Mouse (Mus musculus) ovary, postnatal 10 days (tissue): ENCODE data around the gene Trappc3l.
A peak's percentile ranks its signal among the peaks of the same experiment; 100 is the strongest.

Experiments
- DNase-seq: peaks from one replicate; pipeline ENCODE4 v3.0.0; 2022; ENCODE audit warnings: low spot score

Gene Trappc3l

DNA sequence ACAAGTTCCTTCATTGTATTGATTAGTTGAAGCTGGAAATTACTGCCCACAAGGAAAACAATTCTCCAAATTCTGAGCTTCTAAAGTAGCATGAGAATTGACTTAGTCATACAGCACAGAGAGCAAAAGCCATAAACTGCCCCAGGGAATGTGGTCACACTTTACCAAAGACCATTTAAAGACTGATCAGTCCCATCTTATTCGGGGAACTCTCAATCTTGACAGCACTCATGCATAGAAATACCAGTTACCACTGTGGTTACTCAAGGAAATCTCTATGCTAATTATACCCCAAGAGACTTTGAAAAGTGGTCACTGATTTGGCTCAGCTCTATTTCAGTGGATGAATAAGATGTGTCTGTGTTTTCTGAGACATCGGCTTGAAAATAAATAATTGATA is 57.8 kb downstream of the Trappc3l start:
- no peak for DNase-seq

- no peak for DNase-seq
Measured at GRCm38 (mm10) chr10:34095964-34096363, 58.6 kb downstream of the Trappc3l start.

- no peak for DNase-seq
Measured at GRCm38 (mm10) chr10:34096418-34096883, 59.1 kb downstream of the Trappc3l start, which contains the start of gene Calhm5. Gene Calhm5, minus strand, starts transcription at chr10:34096519.

- no peak for DNase-seq
Measured at GRCm38 (mm10) chr10:34110863-34111465, 73.6 kb downstream of the Trappc3l start.

DNA sequence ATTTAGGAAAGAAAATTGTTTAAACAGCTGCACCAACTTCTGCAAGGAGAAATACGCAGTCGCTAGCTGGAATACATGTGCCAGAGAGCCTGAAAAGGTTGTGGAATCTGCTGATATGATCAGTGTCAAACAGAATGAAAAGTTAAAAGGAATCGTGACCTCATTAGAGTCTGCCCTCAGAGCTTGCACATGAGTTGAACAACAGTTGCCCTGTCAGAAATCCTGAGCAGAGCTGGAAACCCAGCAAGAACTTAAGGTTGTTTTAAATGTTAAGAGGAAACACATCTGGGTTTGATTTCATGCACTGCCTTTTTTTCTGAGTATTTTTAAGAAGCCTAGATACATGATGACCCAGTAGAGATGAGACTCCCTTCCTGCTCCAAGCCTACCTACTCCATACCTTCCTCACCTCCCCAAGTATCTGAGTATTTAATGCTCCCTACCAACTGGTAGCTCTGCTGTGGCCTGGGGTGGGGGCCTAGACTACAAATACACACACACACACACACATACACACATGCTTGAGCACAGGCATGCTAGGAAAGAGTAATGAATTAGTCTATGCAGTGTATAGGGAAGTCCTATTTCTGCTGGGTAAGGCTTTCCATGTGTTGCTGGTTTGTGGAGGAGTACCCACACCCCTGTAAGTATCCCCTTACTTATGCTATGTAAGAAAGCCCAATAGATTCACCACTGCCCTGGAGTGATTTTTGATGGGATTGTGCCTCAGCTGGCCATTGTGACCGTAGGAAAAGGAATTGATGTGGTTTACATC is 74.8 kb downstream of the Trappc3l start:
- DNase-seq: no peak

DNA sequence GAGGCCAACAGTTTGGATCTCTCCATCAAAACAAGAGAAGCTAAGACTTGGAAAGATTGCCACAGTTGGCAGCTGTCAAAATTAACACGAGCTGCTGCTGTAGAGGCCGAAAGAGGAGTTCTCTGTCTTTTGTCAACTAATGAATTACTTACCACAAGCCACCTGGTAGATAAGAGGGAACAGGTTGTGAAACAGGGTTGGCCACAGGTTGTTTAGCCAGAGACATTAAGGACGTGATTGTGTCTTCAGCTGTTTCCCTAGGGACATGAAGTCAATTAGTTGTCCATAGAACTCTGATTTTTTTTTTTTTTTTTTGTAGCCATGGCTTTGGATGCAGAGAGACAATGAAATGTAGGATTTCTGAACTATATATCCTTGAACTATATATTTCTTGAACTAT is 79.7 kb downstream of the Trappc3l start:
- DNase-seq: no peak

GRCm38 (mm10) chr10:34117770-34118169 is 80.4 kb downstream of the Trappc3l start:
- DNase-seq: no peak

GRCm38 (mm10) chr10:34118421-34118820 is 81.0 kb downstream of the Trappc3l start:
- DNase-seq: no peak

DNA sequence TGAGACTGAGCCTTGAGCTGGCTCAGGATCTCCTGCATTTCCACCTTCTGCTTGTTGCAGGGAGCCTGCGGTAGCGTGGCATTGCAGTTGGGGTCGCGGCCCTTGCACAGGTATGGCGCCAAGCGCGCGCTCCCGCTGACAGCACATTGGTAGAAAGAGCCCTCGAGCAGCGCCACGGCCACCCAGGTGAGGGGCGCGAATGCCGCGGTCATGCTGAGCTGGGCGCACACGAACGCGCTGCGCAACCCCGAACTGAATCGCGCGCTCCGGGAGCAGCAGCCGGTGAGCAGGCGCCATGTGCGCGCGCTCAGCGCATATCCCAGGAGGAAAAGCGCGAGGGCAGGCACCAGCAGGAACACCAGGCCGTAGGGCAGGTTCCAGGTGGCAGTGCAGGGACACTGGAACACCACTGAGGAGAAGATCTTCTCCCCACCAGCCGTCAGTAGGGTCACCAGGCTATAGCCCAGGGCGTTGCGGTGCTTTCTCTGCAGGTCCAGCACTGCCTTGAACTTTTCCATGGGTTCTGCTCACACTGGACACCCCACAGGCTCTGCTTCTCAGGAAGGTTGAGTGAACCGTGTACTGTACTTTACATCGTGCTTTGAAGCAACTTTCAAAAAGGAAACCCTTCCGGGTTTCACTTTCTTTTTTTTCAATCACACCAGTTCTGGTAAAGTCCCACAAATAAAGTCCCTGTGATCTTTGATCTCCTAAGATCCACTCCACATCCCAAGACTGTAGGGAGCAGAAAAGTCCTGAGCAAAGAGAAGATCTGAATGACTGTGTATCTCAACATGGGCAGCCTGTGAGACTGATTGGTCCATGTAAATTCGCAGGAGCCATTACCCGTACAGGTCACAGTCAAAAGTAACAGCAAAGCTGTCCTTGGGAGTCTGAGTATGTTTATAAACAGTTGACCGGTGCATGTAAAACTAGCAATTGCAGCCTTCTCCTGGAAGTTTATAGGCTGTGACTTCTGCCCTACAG is 90.3 kb downstream of the Trappc3l start, which contains the start of gene Calhm6:
TSS of gene Calhm6 (minus strand) at position 593 of the 987 bp plus-strand sequence.
- peak; percentile 20 for DNase-seq

DNA sequence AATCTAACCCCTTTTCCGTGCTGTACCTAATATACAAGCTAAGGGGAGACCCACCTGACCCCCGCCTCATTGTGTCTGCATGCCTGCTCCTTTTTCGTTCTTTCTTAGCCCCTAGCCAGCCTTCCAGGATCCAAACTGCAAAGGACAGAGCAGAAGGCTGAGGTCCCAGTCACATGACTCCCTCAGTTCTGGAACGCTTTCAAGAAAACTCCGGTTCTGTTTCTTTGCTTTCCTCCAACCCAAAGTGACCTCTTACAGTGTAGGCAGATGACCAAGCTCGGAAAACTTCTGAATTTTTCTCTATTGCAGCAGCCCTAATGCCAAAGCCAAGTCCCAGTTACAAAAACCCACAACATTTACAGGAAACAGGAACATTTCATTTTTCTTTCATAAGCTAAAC is 91.0 kb downstream of the Trappc3l start:
- peak; percentile 14 for DNase-seq

DNA sequence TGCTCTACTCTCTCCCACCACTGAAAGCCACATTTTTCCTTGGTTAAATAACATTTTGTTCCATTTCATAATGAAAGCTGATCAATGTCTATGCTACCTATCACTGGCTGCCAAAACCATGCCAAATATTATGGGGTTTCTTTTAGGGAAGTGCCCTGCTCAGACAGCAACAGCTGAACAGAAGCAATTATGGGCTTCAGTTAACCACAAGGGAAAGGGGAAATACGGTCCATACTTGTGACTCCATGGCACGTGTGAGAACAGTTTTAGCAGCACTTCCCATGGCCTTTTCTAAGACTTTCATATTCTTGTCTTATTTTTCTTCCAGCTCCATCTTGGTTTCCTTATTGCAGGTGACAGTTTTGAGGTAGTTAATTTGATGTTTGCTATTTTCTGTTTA is 94.0 kb downstream of the Trappc3l start:
- DNase-seq: no peak

DNA sequence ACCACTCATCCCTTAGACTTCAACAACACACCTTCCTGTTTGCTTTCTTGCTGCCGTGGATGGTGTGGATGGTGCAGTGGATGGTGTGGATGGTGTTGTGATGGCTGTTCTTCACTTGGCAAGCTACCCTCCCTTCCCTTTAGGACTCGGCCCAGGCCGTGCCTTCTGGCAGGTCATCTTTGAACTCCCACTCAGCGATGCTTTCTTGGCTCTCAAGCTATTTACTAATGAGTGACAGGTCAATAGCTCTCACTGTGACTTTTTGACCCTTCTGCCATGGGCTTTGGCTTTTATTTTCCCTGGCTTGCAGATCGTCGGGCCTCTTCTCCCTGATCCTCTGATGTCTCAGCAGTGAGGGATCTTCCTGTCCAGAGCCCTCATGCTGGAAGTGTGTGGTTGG is 99.0 kb downstream of the Trappc3l start:
- no peak for DNase-seq

DNA sequence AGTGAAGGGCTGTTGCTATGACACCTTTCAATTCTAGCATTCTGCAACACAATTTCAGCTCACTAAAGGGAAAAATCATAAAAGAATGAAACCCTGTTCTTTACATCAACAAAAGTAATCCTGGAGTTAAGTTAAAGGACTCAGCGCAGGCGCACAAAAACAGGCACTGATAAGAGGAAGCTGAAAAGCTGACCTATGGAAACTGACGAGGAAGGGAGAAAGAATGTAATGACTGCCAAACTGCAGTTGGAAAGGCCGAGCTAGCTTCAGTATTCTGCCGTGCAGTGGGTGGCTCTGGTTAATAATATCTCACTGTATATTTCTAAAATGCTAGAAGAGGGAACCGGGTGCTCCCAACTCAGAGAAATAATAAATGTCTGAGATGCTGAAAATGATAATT is 100.6 kb downstream of the Trappc3l start:
- no peak for DNase-seq

GRCm38 (mm10) chr10:34139768-34140167 is 102.4 kb downstream of the Trappc3l start:
- DNase-seq: no peak

GRCm38 (mm10) chr10:34141693-34142092 is 104.3 kb downstream of the Trappc3l start:
- no peak for DNase-seq

- no peak for DNase-seq
Measured at GRCm38 (mm10) chr10:34149772-34150171, 112.4 kb downstream of the Trappc3l start.

- no peak for DNase-seq
Measured at GRCm38 (mm10) chr10:34150454-34150853, 113.1 kb downstream of the Trappc3l start.

DNA sequence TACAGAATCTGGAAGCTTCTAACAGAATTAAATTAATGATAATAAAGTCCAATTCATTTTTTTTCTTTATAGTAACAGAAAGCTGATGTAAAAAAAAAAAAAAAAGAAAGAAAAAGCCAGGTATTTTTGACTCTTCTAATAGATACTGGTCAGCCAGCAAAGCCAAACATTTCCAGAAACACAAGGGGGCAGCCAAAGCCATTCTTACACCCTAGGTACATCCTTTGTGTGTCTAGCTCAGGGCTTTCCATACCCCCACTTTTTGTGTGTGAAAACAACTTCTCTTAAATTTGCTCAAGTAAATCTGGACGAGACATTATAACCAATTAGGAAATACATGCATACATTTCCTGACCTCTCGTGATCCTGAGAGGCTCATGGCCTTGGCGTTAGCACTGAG is 114.4 kb downstream of the Trappc3l start:
- DNase-seq: no peak

- DNase-seq: no peak
Measured at GRCm38 (mm10) chr10:34155796-34156554, 118.6 kb downstream of the Trappc3l start.
